Mouse (Mus musculus) intestine, postnatal 0 days (tissue): ENCODE measurements around the gene Tmem119. TPM values are rescaled to one million over a fixed set of nuclear protein-coding genes. Genes with fewer than 3 reads are reported as not detected.

Experiments used
- ATAC-seq: fragments of 200-750 bp; cut with Nextera tagmentation; 2 replicates; pipeline ENCODE4 v1.8.0; 2017; ENCODE audit warnings: mild to moderate bottlenecking, moderate TSS enrichment, moderate library complexity
- H3K27ac ChIP-seq: fragments of 300-500 bp; sonication (generic); 2 replicates; pipeline ENCODE4 v1.5.1; 2014; ENCODE audit warnings: mild to moderate bottlenecking, low read depth, low read length, moderate library complexity
- H3K27me3 ChIP-seq: fragments of 300-500 bp; sonication (generic); replicated peaks from 2 replicates; pipeline ENCODE4 v1.6.1; 2014; ENCODE audit warnings: low read length, mixed read lengths; ENCODE audit not compliant: control insufficient read depth, insufficient read depth
- H3K36me3 ChIP-seq: fragments of 300-500 bp; sonication (generic); 2 replicates; pipeline ENCODE4 v1.6.1; 2014; ENCODE audit warnings: mild to moderate bottlenecking, moderate library complexity; ENCODE audit not compliant: control insufficient read depth, insufficient read depth
- H3K4me1 ChIP-seq: fragments of 300-500 bp; sonication (generic); replicated peaks from 2 replicates; pipeline ENCODE4 v1.6.1; 2014; ENCODE audit warnings: antibody characterized with exemption, low read length, mixed read lengths; ENCODE audit not compliant: control insufficient read depth, insufficient read depth
- H3K4me2 ChIP-seq: fragments of 300-500 bp; sonication (generic); replicated peaks from 2 replicates; pipeline ENCODE4 v1.6.1; 2014; ENCODE audit warnings: low read depth, mild to moderate bottlenecking, moderate library complexity
- H3K4me3 ChIP-seq: fragments of 300-500 bp; sonication (generic); 2 replicates; pipeline ENCODE4 v1.5.1; 2014; ENCODE audit warnings: low read depth, low read length
- H3K9ac ChIP-seq: fragments of 300-500 bp; sonication (generic); 2 replicates; pipeline ENCODE4 v1.6.1; 2014; ENCODE audit warnings: mild to moderate bottlenecking, low read depth, low read length
- H3K9me3 ChIP-seq: fragments of 300-500 bp; sonication (generic); 2 replicates; pipeline ENCODE4 v1.6.1; 2016; ENCODE audit warnings: mixed run types; ENCODE audit not compliant: control insufficient read depth
- CTCF ChIP-seq: sonication (generic); IDR thresholded peaks from 2 replicates; pipeline ENCODE4 v1.5.1; 2016; ENCODE audit warnings: low read depth, mild to moderate bottlenecking, control low read depth, antibody characterized with exemption, moderate library complexity
- WGBS: fragments of 180-500 bp; shearing (Covaris S2); extraction: QIAGEN DNeasy Blood & Tissue Kit; methylation state at CpG from one replicate; pipeline ENCODE4 v1.1.7; 2014; 5-methylcytosine and 5-hydroxymethylcytosine counted together
- polyA plus RNA-seq: library from polyadenylated mRNA; unstranded; fragments of >200 nt; fragmentation: Nextera tagmentation; extraction: Ambion mirVana; gene quantifications from 2 replicates; pipeline ENCODE4 v1.2.1, GENCODE M21; 2015

Tmem119 gene
- polyA plus RNA-seq, 1 experiment from 2014 or later: 23.0 TPM

GRCm38 (mm10) chr5:113831741-113832140 lies 31.4 kb upstream of the Tmem119 start:
- no peak for ATAC-seq
- Histone ChIP-seq H3K4me2 (no peak overlapping the region), H3K27me3 (no peaks in the 10 kb centered on the region), H3K9me3 (no peaks in the 10 kb centered on the region), H3K4me1 (no peaks in the 10 kb centered on the region), H3K9ac (no peak overlapping the region), H3K36me3 (no peaks in the 10 kb centered on the region), H3K27ac (no peak overlapping the region), H3K4me3 (no peak overlapping the region)
- TF ChIP-seq CTCF: no peak
- 57% methylated on average over 3 of the region's 3 CpGs for WGBS

- Histone ChIP-seq H3K27me3 (no peaks in the 10 kb centered on the region), H3K36me3 (no peaks in the 10 kb centered on the region), H3K27ac (no peak overlapping the region), H3K4me1 (no peaks in the 10 kb centered on the region), H3K4me3 (no peak overlapping the region), H3K4me2 (no peak overlapping the region), H3K9me3 (no peaks in the 10 kb centered on the region), H3K9ac (no peak overlapping the region)
- no peak for TF ChIP-seq CTCF
- WGBS: 89% methylated on average over 5 of the region's 5 CpGs
- no peak for ATAC-seq
These were observed 30.5 kb upstream of the Tmem119 start for GRCm38 (mm10) chr5:113830796-113831195.

GRCm38 (mm10) chr5:113830292-113830643 lies 30.0 kb upstream of the Tmem119 start:
- no peak for TF ChIP-seq CTCF
- 46% methylated on average over 10 of the region's 10 CpGs for WGBS
- no peaks in the 10 kb centered on the region for H3K27me3 ChIP-seq
- no peak overlapping the region for H3K9ac ChIP-seq
- no peaks in the 10 kb centered on the region for H3K9me3 ChIP-seq
- H3K4me1 ChIP-seq: no peaks in the 10 kb centered on the region
- H3K36me3 ChIP-seq: no peaks in the 10 kb centered on the region
- H3K27ac ChIP-seq: no peak overlapping the region
- no peak overlapping the region for H3K4me3 ChIP-seq
- no peak for ATAC-seq
- H3K4me2 ChIP-seq: no peak overlapping the region

- Histone ChIP-seq H3K36me3 (no peaks in the 10 kb centered on the region), H3K4me2 (no peak overlapping the region), H3K9ac (no peak overlapping the region), H3K4me3 (no peak overlapping the region), H3K4me1 (no peaks in the 10 kb centered on the region), H3K27ac (no peak overlapping the region), H3K27me3 (no peaks in the 10 kb centered on the region), H3K9me3 (no peaks in the 10 kb centered on the region)
- TF ChIP-seq CTCF: no peak
- ATAC-seq: no peak
- 64% methylated on average over 7 of the region's 7 CpGs for WGBS
These were observed 29.4 kb upstream of the Tmem119 start for GRCm38 (mm10) chr5:113829566-113830291.

- H3K4me3 ChIP-seq: no peak overlapping the region
- no peak overlapping the region for H3K27ac ChIP-seq
These were observed 28.2 kb upstream of the Tmem119 start for GRCm38 (mm10) chr5:113828481-113828880.

GRCm38 (mm10) chr5:113827991-113828411 lies 27.7 kb upstream of the Tmem119 start:
- Histone ChIP-seq H3K4me2 (no peak overlapping the region), H3K4me1 (no peaks in the 10 kb centered on the region), H3K36me3 (no peaks in the 10 kb centered on the region), H3K9ac (no peak overlapping the region), H3K27ac (no peak overlapping the region), H3K27me3 (no peaks in the 10 kb centered on the region), H3K4me3 (no peak overlapping the region), H3K9me3 (no peaks in the 10 kb centered on the region)
- no peak for TF ChIP-seq CTCF
- WGBS: 24% methylated on average over 4 of the region's 4 CpGs
- ATAC-seq: no peak

More at GRCm38 (mm10) chr5:113828481-113828880, 28.2 kb upstream of the Tmem119 start:
- no peaks in the 10 kb centered on the region for H3K4me1 ChIP-seq
- no peak for ATAC-seq
- no peak for TF ChIP-seq CTCF
- H3K9me3 ChIP-seq: no peaks in the 10 kb centered on the region
- no peak overlapping the region for H3K9ac ChIP-seq
- H3K4me2 ChIP-seq: no peak overlapping the region
- no peaks in the 10 kb centered on the region for H3K36me3 ChIP-seq
- no peaks in the 10 kb centered on the region for H3K27me3 ChIP-seq
- WGBS: 51% methylated on average over 7 of the region's 7 CpGs
